Mouse (Mus musculus) kidney, postnatal 10 days (tissue): ENCODE measurements around the gene Slc35g1.
A peak's percentile ranks its signal among the peaks of the same experiment; 100 is the strongest.

Source experiments
- DNase-seq: peaks from one replicate; pipeline ENCODE4 v3.0.0; 2021; ENCODE audit warnings: mixed read lengths

The Slc35g1 gene

DNA sequence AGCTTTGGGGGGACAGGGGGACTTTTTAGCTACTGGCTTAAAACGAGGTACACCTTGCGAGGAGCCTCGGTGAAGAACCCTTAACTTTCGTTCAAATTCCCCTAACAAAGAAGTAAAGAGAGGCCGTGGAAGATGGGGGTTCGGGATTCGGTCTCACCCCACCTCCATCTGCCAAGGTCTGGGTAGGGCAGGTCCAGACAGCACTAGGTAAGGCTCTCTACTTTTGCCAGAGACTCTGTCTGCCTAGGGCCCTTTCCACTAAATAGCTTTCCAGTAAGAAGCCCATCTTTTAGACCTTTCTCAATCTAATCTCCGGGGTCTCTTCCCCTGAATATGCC lies 822 bp downstream of the Slc35g1 start:
- no peak for DNase-seq

DNA sequence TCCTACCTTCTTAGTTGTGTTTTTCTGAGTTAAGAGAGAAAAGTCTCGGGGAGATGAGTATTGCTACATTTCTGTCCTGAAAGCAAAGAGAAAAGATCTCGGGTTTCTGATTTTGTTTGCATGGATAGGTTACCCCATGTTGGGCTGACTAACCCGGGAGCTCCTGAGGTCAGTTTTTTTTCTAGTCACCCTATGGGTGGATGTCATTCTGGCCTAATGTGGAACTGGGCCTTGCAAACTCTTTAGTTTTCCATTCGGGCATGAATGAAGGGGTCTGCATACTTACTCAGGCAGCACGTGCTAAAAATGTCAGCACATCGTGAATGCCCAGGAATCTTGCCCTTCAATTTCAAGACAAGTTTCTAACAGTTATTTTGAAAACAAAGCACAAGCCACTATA lies 1.2 kb downstream of the Slc35g1 start:
- DNase-seq: no peak

DNA sequence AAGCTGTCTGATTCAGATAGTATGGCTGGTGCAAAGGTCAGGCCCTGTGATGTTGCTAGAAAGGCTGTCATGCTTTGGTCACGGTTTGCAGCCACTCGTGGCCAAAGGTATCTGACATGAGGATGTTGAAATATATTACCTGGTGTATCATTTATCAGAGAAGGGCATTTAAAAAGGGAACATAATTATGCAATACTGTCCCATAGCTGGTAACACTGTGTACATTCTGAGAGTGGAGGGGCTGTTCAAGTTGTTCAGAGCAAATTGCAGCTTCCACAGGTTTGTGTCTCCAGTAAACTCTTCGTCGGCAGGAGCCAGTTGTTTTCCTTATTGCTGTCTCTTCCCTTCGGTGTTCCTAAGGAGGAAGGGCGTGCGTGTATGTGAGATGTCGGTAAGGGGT lies 3.2 kb downstream of the Slc35g1 start:
- no peak for DNase-seq

DNA sequence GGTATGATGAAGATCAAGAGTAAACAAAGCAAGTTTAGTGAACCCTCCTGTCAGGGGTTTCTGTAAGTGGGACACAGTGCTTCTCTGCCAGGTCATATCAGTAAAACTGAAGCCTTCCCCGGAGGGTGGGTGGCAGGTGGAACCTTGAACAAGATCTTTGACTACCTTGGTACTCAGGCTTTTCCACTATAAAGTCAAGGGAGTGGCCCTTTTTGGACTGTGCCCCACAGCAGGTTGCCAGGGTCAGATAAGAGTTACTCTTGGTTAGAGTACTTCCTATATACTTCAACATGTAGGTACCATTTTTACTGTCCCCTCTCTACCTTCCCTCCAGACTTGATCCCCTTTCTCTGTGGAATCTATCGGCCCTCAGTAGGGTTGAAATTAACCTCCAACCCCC lies 5.1 kb downstream of the Slc35g1 start:
- no peak for DNase-seq

DNA sequence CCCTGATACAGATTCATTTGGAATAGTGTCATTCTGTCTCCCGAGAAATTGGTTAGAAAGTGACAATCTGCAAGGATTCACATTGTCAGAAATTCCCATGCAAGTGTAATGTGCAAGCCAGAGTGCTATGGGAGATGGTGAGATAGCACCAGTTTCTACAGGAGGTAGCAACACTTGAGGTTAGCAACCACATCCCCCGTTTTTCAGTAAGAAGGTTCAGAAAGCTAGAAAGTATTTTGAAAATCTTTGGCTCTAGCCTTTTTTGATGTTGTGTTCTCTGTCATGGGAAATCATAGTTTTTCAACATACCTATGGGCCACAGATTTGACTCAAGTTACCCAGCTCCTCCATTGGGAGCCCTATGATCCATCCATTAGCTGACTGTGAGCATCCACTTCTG lies 5.6 kb downstream of the Slc35g1 start:
- no peak for DNase-seq

DNA sequence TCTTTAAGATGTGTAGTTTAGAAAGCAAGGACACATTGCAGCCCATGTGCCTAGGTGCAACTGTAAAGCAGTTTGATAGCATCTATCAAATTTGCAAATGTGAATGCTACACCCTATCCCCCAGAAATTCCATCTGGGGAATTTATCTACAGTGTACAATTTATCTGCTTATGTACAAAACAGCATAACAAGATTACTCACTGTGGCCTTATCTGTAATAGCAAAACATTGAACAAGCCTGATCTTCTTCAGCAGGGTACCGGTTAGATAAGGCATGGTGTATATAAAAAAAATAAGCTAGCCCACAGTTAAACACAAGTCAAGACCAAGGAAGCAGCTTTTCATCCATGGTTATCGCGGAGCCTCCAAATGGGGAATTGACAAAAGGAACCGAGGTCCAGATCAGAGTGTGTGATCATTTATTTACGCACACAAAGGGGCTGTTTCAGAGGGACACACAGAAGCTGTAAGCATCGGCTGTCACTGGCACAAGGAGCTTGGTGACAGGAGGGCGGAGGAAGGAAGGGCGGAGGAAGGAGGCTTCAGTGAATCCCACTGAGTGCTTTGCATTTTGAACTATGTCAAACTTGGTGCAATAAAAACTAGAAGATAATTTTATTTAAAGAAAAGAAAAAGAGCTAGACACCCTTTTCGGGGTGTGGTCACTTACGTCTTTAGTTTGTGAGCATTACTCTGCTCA lies 14.7 kb downstream of the Slc35g1 start:
- no peak for DNase-seq

DNA sequence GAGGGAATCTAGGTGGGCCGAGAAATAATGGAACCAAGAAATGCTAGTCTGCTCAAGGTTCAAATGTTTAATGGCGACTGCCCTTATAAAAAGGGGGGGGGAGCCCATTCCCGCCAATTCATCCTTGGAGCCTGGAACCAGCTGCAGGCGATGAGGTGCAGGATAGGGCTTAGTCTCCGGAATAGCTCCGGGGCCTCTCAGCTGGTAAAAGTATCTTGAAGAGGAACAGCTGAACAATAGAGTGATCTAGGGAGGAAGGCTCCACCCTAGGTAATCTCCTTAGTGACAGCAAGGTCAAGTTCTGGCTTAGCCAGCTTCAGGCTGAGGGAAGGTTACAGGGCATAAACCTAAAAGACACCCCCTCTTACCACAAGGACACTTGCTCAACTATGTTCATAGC lies 18.1 kb downstream of the Slc35g1 start:
- no peak for DNase-seq

DNA sequence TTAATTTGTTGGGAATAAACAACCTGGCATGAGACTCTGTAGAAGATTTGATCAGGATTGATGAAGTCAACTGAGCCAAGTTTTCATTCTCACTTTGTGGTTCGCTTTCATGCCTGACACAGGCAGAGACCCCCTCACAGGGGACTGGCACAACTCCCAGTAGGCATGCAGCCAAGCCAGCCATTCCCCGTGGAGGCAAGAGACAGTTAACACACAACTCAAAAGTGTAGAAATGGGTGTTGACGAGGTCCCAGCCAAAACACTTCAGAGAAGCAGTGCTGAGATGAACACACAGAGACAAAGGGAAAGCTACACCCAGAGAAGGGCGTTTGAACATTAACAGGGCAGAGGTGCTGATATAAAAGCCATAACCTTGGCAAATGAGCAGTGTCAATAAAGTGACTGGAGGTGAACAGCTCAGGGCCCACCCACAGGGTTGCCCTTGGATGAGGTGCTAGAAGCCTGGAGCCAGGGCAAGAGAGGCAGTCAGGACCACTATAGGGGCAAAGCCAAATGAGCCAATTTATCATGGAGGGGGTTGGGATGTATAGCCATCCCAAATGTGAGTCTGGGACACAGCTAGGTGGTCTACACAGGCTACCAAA lies 23.1 kb downstream of the Slc35g1 start:
- DNase-seq: no peak

DNA sequence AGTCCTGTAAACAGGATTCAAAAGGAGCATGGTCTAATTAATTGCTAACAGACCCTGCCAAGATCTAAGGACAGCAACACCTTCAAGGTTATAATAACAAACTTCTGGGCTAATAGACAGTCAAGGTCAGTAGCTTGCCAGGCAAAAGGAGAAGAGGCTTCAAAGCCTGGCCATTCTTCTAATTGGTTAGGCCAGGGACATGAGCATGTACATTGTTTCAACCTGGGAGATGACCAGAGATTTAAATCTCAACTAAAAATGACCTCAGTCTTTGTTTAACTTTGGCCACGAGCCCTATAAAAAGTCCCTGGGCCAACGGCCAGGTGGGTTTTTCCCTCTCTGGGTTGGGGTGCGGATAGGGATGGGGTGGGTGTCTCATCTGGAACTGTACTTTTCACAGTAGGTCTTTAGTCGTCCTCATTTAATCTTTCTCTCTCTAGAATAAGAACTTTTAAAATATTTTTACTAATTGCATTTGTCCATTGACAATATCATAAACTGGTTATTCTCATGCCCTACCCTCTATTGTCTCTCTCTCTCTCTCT lies 25.0 kb downstream of the Slc35g1 start:
- DNase-seq: no peak

DNA sequence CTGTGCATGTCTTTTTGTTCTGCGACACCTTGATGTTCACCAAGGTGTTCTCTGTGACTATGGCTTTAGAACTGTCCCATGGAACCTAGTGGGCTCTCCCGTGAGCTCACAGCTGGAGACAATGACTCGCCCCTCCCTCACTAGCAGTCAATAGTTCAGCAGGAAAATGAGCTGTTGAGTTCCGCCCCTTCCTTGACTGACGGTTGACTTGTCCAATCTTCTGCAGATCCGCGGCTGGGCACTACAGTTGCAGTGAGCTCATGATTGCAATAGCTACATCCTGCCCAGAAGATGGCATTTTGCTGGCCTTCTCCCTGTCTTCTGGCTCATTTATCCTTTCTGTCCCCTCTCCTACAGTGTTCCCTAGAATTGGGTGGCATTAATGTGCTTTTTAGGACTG lies 25.7 kb downstream of the Slc35g1 start:
- peak; percentile 23 for DNase-seq

DNA sequence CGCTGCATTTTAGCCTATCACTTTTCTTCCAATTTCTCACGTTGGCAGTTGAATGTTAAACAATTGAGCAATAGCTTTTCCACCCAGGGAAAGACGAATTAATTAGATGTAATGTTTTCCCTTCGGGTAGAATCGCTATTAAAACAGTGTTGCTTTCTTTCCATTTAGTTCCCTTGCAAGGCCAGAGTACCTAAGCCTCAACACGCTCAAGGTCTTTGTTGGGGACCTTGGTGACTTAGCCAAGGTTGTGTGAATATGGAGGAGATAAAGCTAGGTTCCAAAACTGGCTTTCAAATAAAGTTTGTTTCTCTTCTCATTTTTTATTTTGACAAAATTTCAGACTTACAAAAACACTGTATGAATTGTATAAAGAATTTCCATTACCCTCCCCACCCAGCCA lies 27.1 kb downstream of the Slc35g1 start:
- no peak for DNase-seq

DNA sequence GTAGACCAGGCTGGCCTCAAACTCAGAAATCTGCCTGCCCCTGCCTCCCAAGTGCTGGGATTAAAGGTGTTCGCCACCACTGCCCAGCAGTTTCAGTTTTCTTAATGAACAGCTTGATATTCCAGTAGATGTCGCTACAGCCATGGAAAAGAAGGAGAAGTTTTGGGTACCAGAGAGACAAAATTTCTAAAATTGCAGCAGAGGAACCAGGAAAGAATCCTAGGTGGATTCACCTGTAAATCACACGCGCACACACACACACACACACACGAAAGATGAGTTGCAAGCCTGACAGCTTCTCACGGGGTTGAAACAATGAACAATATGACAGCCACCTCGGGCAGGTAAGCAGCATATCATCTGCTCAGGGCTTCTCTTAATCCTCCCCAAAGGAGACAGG lies 28.1 kb downstream of the Slc35g1 start:
- DNase-seq: no peak

DNA sequence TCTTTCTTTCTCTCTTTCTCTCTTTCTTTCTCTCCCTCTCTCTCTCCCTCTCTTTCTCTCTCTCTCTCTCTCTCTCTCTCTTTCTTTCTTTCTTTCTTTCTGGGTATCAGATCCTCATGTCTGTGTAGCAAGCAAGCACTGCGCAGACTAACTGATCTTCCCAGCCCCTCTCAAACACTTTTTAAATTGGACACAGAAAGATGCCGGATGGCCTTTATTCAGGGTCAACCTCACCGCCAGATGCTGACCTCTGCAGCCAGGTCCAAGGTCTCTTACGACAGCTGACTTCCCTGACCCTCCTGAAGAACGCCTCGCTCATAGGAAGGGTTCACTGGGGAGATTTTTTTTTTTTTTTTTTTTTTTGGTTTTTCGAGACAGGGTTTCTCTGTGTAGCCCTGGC lies 28.8 kb downstream of the Slc35g1 start:
- no peak for DNase-seq

DNA sequence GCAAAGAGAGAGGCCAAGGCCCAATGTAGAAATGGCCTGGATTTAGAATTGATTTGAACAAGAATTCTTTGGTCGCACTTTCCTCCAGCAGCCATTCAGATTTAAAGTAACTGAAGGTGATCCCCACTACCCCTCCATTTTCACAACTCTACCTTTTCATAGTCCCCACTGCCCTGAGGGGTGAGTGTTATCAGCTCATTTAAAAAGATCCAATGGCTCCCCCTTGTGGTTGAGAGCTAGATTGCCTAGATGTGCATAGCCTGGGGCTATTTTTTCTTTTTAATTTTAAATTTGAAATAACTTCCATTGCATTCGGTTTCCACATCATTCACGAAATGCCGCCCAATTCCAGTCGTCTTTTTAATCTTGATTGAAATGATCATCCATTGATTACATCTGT lies 33.5 kb downstream of the Slc35g1 start:
- DNase-seq: peak; percentile 35

DNA sequence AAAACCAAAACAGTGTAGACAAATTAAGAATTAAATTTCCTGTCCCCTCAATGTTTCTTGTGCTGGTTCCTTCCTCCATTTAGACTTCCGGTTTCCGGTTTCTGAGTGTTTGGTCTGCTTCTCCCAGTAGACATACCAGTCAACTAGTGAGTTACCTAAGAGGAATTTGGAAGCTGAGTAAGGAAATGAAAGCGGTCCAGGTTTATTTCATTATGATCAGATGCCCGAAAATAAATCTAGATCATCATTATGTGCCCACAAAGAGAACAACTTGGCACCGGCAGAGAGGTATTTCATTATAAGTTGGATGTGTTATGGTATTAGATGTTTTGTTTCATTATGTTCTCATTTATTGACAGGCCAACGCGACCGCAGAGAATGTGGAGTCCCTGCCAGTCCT lies 34.7 kb downstream of the Slc35g1 start:
- DNase-seq: no peak

DNA sequence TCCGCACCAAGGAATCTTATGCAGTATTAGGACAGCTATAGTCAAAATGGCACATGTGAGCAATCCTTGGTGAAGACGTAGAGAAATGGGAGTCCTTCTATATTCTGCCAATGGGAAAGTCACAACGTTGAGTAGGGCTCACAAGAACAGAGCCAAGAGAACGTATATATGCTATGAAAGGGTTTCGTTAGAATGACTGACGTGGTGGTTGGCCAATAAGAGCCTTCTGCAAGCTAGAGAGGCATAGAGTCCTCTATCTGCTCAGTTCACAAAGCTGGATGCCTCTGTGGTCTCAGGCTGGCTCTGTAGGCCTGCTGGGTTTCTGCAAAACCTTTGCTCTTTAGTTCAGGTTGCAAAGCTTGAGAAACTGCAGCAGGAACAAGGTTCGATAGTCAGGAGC lies 35.5 kb downstream of the Slc35g1 start:
- DNase-seq: no peak

DNA sequence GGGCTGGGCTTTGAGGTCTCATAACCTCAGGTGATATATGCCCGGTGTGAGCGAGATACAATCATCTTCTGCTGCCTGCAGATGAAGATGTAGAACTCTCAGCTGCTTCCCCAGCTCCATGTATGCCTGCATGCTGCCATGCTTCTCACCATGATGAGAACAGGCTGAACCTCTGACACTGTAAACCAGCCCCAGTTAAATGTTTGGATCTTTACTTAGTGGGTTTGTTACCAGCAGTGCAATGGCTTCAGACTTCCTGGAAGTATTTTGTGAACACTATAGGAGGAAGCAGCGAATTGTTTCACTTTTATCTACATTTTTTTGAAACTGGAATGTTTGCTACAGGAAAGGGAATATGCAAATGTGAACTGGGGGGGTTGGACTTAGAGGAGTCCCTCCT lies 36.2 kb downstream of the Slc35g1 start:
- no peak for DNase-seq

DNA sequence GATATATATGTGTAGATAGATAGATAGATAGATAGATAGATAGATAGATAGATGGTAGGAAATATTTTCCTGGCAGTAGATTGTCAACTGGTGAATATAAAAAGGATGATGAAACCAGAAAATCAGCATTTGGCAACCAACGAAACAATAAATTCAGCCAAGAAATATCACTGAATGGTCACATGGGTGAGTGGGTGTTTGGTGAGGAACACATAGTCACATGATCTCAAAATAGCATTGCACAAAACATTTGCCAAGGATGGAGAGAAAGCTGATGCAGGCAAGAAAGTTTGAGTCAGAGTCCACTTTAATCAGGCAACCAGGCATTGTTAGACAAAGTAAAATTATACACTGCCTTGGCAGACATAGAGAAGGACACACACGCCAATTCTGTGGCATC lies 37.6 kb downstream of the Slc35g1 start:
- DNase-seq: no peak

DNA sequence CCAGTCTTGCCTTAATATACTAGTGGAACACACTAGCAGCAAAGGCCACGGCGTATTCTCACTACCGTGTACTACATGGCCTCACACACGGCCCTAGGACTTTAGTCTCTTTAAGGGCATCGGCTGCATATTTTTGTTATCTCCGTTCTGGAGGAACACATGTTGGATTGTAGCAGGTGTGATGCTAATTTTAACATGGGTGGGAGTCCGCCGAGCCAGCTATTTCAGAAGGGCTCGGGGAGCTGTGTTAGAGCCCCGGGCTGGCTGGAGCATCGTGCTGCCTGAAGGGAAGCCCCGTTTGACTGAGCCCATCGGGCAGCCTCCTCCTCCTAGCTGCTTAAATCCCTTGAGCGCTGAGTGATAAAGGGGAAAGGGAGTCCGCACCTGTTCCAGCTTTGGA lies 39.4 kb downstream of the Slc35g1 start:
- no peak for DNase-seq

DNA sequence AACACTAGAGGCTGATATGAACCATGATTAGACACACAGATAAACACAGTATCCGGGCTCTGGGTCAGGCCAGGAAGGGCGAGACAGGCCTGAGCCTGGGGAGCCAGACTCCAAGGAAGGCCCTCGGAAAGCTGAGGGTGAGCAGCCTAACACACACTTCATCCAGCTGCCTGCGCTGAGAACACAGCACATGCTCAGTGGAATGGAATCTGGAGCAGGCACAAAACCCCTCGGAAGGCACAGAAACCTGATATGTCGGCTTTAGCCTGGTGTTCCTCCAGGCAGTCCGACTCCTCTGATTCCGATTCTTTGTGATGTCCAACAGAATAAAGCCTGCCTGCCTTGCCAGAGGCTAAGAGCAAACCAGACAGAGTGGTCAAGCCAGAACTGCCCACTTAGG lies 46.1 kb downstream of the Slc35g1 start:
- DNase-seq: no peak

DNA sequence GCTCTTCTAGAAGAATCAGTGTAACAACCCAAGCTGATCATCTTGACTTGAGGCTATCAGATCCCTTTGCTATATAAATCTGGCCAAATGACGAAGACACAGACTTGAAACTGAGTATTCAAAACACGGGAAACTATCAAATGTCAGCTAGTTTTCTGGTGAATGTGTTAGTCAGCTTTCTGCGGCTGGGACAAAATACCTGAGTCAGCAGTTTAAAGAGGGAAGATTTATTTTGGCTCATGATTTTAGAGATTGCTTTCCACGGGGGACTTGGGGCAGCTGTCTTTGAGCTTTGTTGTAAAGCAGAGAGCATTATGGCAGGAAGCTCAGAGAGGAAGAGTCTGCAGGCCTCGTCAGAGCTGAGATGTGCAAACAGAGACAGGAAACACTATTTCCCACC lies 50.0 kb downstream of the Slc35g1 start:
- no peak for DNase-seq
